Mouse (Mus musculus): ENCODE data around the gene Ldb2. TPM values are rescaled to one million over a fixed set of nuclear protein-coding genes. Genes with fewer than 3 reads are reported as not detected.

Gene Ldb2
- polyA plus RNA-seq, 1 experiment from 2014 or later: 41.0 TPM

GRCm38 (mm10) chr5:44779340-44779739, 20.1 kb downstream of the Ldb2 start:
- Histone ChIP-seq H3K4me3 (ENCODE audit: low read length) (no peak overlapping the region), H3K9ac (ENCODE audit: low read depth, low read length) (no peak overlapping the region), H3K36me3 (ENCODE audit: control insufficient read depth, insufficient read depth, low read length) (no peaks in the 10 kb centered on the region), H3K4me1 (ENCODE audit: control insufficient read depth, insufficient read depth, low read depth, low read length) (no peaks in the 10 kb centered on the region), H3K27me3 (replicated peaks; ENCODE audit: control insufficient read depth, insufficient read depth, low read length) (no peaks in the 10 kb centered on the region), H3K27ac (ENCODE audit: low read depth, low read length) (no peak overlapping the region), H3K9me3 (ENCODE audit: control insufficient read depth, low read length) (no peaks in the 10 kb centered on the region), H3K4me2 (ENCODE audit: low read length) (no peak overlapping the region)
- 87% methylated on average over 4 of the region's 4 CpGs for WGBS
- ATAC-seq: no peak

GRCm38 (mm10) chr5:44768472-44768871, 31.0 kb downstream of the Ldb2 start:
- Histone ChIP-seq H3K4me2 (ENCODE audit: low read length) (no peak overlapping the region), H3K27ac (ENCODE audit: low read depth, low read length) (no peak overlapping the region), H3K9ac (ENCODE audit: low read depth, low read length) (no peak overlapping the region), H3K4me3 (ENCODE audit: low read length) (no peak overlapping the region), H3K27me3 (replicated peaks; ENCODE audit: control insufficient read depth, insufficient read depth, low read length) (no peaks in the 10 kb centered on the region), H3K36me3 (ENCODE audit: control insufficient read depth, insufficient read depth, low read length) (no peaks in the 10 kb centered on the region), H3K9me3 (ENCODE audit: control insufficient read depth, low read length) (no peaks in the 10 kb centered on the region), H3K4me1 (ENCODE audit: control insufficient read depth, insufficient read depth, low read depth, low read length) (no peaks in the 10 kb centered on the region)
- 80% methylated on average over 8 of the region's 8 CpGs for WGBS
- no peak for ATAC-seq

- no peak overlapping the region for H3K4me2 ChIP-seq (ENCODE audit: low read length)
- H3K27ac ChIP-seq (ENCODE audit: low read depth, low read length): no peak overlapping the region
- ATAC-seq: no peak
- no peaks in the 10 kb centered on the region for H3K9me3 ChIP-seq (ENCODE audit: control insufficient read depth, low read length)
- H3K4me3 ChIP-seq (ENCODE audit: low read length): no peak overlapping the region
- H3K4me1 ChIP-seq (ENCODE audit: control insufficient read depth, insufficient read depth, low read depth, low read length): no peaks in the 10 kb centered on the region
- no peaks in the 10 kb centered on the region for H3K36me3 ChIP-seq (ENCODE audit: control insufficient read depth, insufficient read depth, low read length)
- WGBS: 89% methylated on average over 7 of the region's 7 CpGs
- H3K9ac ChIP-seq (ENCODE audit: low read depth, low read length): no peak overlapping the region
- no peaks in the 10 kb centered on the region for H3K27me3 ChIP-seq (replicated peaks; ENCODE audit: control insufficient read depth, insufficient read depth, low read length)
Observed at GRCm38 (mm10) chr5:44764911-44765310, 34.6 kb downstream of the Ldb2 start.

- Histone ChIP-seq H3K4me3 (ENCODE audit: low read length) (no peak overlapping the region), H3K9me3 (ENCODE audit: control insufficient read depth, low read length) (no peaks in the 10 kb centered on the region), H3K9ac (ENCODE audit: low read depth, low read length) (no peak overlapping the region), H3K36me3 (ENCODE audit: control insufficient read depth, insufficient read depth, low read length) (no peaks in the 10 kb centered on the region), H3K4me2 (ENCODE audit: low read length) (no peak overlapping the region), H3K4me1 (ENCODE audit: control insufficient read depth, insufficient read depth, low read depth, low read length) (no peaks in the 10 kb centered on the region), H3K27me3 (replicated peaks; ENCODE audit: control insufficient read depth, insufficient read depth, low read length) (no peaks in the 10 kb centered on the region), H3K27ac (ENCODE audit: low read depth, low read length) (no peak overlapping the region)
- 87% methylated on average over 4 of the region's 4 CpGs for WGBS
- ATAC-seq: no peak
Observed at GRCm38 (mm10) chr5:44759178-44759577, 40.3 kb downstream of the Ldb2 start.

- no peak overlapping the region for H3K4me3 ChIP-seq (ENCODE audit: low read length)
- H3K27me3 ChIP-seq (replicated peaks; ENCODE audit: control insufficient read depth, insufficient read depth, low read length): no peaks in the 10 kb centered on the region
- WGBS: 51% methylated on average over 1 of the region's 1 CpGs
- no peaks in the 10 kb centered on the region for H3K9me3 ChIP-seq (ENCODE audit: control insufficient read depth, low read length)
- no peak overlapping the region for H3K4me2 ChIP-seq (ENCODE audit: low read length)
- no peak overlapping the region for H3K27ac ChIP-seq (ENCODE audit: low read depth, low read length)
- no peak overlapping the region for H3K9ac ChIP-seq (ENCODE audit: low read depth, low read length)
- no peaks in the 10 kb centered on the region for H3K36me3 ChIP-seq (ENCODE audit: control insufficient read depth, insufficient read depth, low read length)
- H3K4me1 ChIP-seq (ENCODE audit: control insufficient read depth, insufficient read depth, low read depth, low read length): no peaks in the 10 kb centered on the region
- no peak for ATAC-seq
Observed at GRCm38 (mm10) chr5:44754156-44754910, 45.1 kb downstream of the Ldb2 start.

GRCm38 (mm10) chr5:44745706-44746105, 53.8 kb downstream of the Ldb2 start:
- Histone ChIP-seq H3K27me3 (replicated peaks; ENCODE audit: control insufficient read depth, insufficient read depth, low read length) (no peaks in the 10 kb centered on the region), H3K9me3 (ENCODE audit: control insufficient read depth, low read length) (no peaks in the 10 kb centered on the region), H3K4me2 (ENCODE audit: low read length) (no peak overlapping the region), H3K9ac (ENCODE audit: low read depth, low read length) (no peak overlapping the region), H3K36me3 (ENCODE audit: control insufficient read depth, insufficient read depth, low read length) (no peaks in the 10 kb centered on the region), H3K4me3 (ENCODE audit: low read length) (no peak overlapping the region), H3K27ac (ENCODE audit: low read depth, low read length) (no peak overlapping the region), H3K4me1 (ENCODE audit: control insufficient read depth, insufficient read depth, low read depth, low read length) (no peaks in the 10 kb centered on the region)
- ATAC-seq: no peak
- 96% methylated on average over 1 of the region's 1 CpGs for WGBS

- 81% methylated on average over 3 of the region's 3 CpGs for WGBS
- H3K4me2 ChIP-seq (ENCODE audit: low read length): no peak overlapping the region
- H3K4me3 ChIP-seq (ENCODE audit: low read length): no peak overlapping the region
- H3K9me3 ChIP-seq (ENCODE audit: control insufficient read depth, low read length): no peaks in the 10 kb centered on the region
- no peak for ATAC-seq
- H3K27ac ChIP-seq (ENCODE audit: low read depth, low read length): no peak overlapping the region
- no peaks in the 10 kb centered on the region for H3K36me3 ChIP-seq (ENCODE audit: control insufficient read depth, insufficient read depth, low read length)
- no peak overlapping the region for H3K9ac ChIP-seq (ENCODE audit: low read depth, low read length)
- H3K4me1 ChIP-seq (ENCODE audit: control insufficient read depth, insufficient read depth, low read depth, low read length): no peaks in the 10 kb centered on the region
- no peaks in the 10 kb centered on the region for H3K27me3 ChIP-seq (replicated peaks; ENCODE audit: control insufficient read depth, insufficient read depth, low read length)
Observed at GRCm38 (mm10) chr5:44736366-44736765, 63.1 kb downstream of the Ldb2 start.

- H3K27ac ChIP-seq (ENCODE audit: low read depth, low read length): no peak overlapping the region
- no peak overlapping the region for H3K4me2 ChIP-seq (ENCODE audit: low read length)
- no peak for ATAC-seq
- no peaks in the 10 kb centered on the region for H3K36me3 ChIP-seq (ENCODE audit: control insufficient read depth, insufficient read depth, low read length)
- H3K9ac ChIP-seq (ENCODE audit: low read depth, low read length): no peak overlapping the region
- H3K9me3 ChIP-seq (ENCODE audit: control insufficient read depth, low read length): no peaks in the 10 kb centered on the region
- H3K4me3 ChIP-seq (ENCODE audit: low read length): no peak overlapping the region
- 83% methylated on average over 3 of the region's 3 CpGs for WGBS
- H3K4me1 ChIP-seq (ENCODE audit: control insufficient read depth, insufficient read depth, low read depth, low read length): no peaks in the 10 kb centered on the region
- no peaks in the 10 kb centered on the region for H3K27me3 ChIP-seq (replicated peaks; ENCODE audit: control insufficient read depth, insufficient read depth, low read length)
Observed at GRCm38 (mm10) chr5:44734131-44734723, 65.3 kb downstream of the Ldb2 start.

- ATAC-seq: no peak
- Histone ChIP-seq H3K4me3 (ENCODE audit: low read length) (no peak overlapping the region), H3K36me3 (ENCODE audit: control insufficient read depth, insufficient read depth, low read length) (no peaks in the 10 kb centered on the region), H3K27ac (ENCODE audit: low read depth, low read length) (no peak overlapping the region), H3K4me2 (ENCODE audit: low read length) (no peak overlapping the region), H3K9me3 (ENCODE audit: control insufficient read depth, low read length) (no peaks in the 10 kb centered on the region), H3K4me1 (ENCODE audit: control insufficient read depth, insufficient read depth, low read depth, low read length) (no peaks in the 10 kb centered on the region), H3K9ac (ENCODE audit: low read depth, low read length) (no peak overlapping the region), H3K27me3 (replicated peaks; ENCODE audit: control insufficient read depth, insufficient read depth, low read length) (no peaks in the 10 kb centered on the region)
- WGBS: 82% methylated on average over 8 of the region's 8 CpGs
Observed at GRCm38 (mm10) chr5:44729646-44730310, 69.7 kb downstream of the Ldb2 start.

Measured in hindbrain, embryonic 16.5 days (tissue).